Mouse (Mus musculus): Measurements from ENCODE around the gene Top1. TPM values are rescaled to one million over a fixed set of nuclear protein-coding genes. Genes with fewer than 3 reads are reported as not detected.

Gene Top1
- polyA plus RNA-seq, 1 experiment from 2014 or later, result 72.5 TPM

DNA sequence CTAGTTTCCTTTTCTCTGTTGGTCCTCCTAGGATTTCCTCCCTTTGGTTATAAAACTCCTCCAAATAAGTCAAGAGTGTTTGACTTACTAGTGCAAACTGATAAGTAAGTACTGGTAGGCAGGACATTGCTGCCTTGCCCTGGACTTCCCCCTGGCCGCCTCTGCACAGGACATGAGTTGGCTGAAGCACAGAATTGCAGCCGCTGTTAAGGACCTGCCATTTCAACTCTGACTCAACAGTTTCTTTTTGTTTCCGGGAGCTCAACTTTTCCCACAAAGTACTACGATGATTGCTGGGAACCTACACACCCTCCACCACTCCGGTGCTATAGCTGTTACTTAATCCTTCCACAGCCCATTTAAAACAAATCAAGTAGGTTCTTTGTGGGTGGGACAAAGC, 54.6 kb downstream of the Top1 start:
- Histone ChIP-seq H3K27ac (ENCODE audit: low read length) (peak overlapping the region; percentile 62; the same call in 1 of the 2 replicates), H3K36me3 (ENCODE audit: control insufficient read depth, insufficient read depth, low read length) (peaks cover 19% of the 10 kb centered on the region)
- WGBS, result 39% methylated on average over 5 of the region's 5 CpGs

DNA sequence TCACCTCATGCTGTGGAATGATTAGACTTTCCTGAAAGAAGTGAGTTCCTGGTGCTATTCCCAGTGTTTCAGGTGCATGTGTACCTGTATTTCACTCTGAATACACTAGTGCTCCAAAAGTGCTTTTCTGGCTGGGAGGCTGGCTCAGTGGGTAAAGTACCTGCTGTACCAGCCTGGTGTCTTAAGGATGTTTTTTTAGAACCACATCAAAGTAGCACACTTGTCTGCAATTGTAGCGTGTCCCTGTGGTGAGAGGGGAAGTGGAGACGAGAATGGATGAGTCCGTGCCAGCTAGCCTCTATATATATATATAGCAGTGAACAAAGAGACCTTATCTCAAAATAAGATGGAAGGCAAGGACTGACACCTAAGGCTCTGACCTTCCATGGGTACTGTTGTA, 55.9 kb downstream of the Top1 start:
- no peak overlapping the region for H3K9ac ChIP-seq (ENCODE audit: low read length)
- H3K4me3 ChIP-seq (ENCODE audit: low read length), result no peak overlapping the region
- ATAC-seq (ENCODE audit: low read depth), result no peak
- 51% methylated on average over 3 of the region's 3 CpGs for WGBS
- H3K36me3 ChIP-seq (ENCODE audit: control insufficient read depth, insufficient read depth, low read length), result peaks cover 21% of the 10 kb centered on the region
- H3K9me3 ChIP-seq (ENCODE audit: control insufficient read depth, low read length), result no peaks in the 10 kb centered on the region
- no peak overlapping the region for H3K4me2 ChIP-seq (ENCODE audit: low read depth, low read length)
- H3K27me3 ChIP-seq (ENCODE audit: control insufficient read depth, insufficient read depth, low read depth, low read length), result no peaks in the 10 kb centered on the region
- H3K27ac ChIP-seq (ENCODE audit: low read length), result no peak overlapping the region
- H3K4me1 ChIP-seq (replicated peaks; ENCODE audit: control insufficient read depth, insufficient read depth, low read length), result no peaks in the 10 kb centered on the region

More for the DNA sequence above, 54.6 kb downstream of the Top1 start:
- peak; percentile 97 for ATAC-seq (ENCODE audit: low read depth)
- Histone ChIP-seq H3K4me1 (replicated peaks; ENCODE audit: control insufficient read depth, insufficient read depth, low read length) (no peaks in the 10 kb centered on the region), H3K9ac (ENCODE audit: low read length) (no peak overlapping the region), H3K4me2 (ENCODE audit: low read depth, low read length) (no peak overlapping the region), H3K27me3 (ENCODE audit: control insufficient read depth, insufficient read depth, low read depth, low read length) (no peaks in the 10 kb centered on the region), H3K9me3 (ENCODE audit: control insufficient read depth, low read length) (no peaks in the 10 kb centered on the region), H3K4me3 (ENCODE audit: low read length) (no peak overlapping the region)

DNA sequence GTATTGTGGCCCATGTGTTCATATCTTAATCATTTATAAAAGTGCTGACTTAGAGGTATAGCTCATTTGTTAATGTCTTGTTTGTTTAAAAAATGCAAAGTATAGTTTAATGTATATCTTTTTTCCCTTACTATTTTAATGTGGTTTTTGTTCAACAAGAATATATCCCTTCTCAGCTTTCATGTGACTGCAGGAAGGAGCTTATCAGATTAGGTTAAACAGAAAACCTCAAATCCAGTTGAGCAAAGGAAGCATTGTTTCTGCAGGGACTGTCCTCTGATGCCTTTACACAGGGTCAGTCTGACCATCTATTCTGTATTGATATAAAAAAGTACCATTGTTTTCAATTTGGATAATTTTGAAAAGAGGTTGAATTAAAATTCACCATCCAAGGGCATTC, 57.1 kb downstream of the Top1 start:
- Histone ChIP-seq H3K4me2 (ENCODE audit: low read depth, low read length) (no peak overlapping the region), H3K27ac (ENCODE audit: low read length) (no peak overlapping the region), H3K4me1 (replicated peaks; ENCODE audit: control insufficient read depth, insufficient read depth, low read length) (no peaks in the 10 kb centered on the region), H3K9ac (ENCODE audit: low read length) (no peak overlapping the region), H3K4me3 (ENCODE audit: low read length) (no peak overlapping the region), H3K27me3 (ENCODE audit: control insufficient read depth, insufficient read depth, low read depth, low read length) (no peaks in the 10 kb centered on the region), H3K36me3 (ENCODE audit: control insufficient read depth, insufficient read depth, low read length) (peaks cover 25% of the 10 kb centered on the region), H3K9me3 (ENCODE audit: control insufficient read depth, low read length) (no peaks in the 10 kb centered on the region)
- no peak for ATAC-seq (ENCODE audit: low read depth)

DNA sequence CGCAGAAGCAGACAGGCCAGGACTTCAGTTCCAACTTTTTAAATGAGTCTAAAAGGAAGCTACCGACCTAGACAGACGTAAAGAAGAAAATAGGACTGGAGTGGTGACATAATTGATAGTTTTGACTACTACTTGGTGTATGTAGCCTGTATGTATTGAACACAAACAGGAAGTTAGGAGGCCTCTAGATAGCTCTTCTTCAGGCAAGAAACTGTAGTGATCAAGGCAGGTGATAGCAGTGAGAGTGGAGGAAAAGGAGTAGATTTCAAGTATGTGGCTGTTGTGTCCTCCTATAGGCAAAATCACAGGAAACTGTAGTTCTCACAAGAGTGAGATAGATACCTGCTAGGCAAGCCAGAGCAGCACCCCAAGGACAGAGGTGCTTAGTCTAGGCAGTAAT, 62.0 kb downstream of the Top1 start:
- peaks cover 37% of the 10 kb centered on the region for H3K36me3 ChIP-seq (ENCODE audit: control insufficient read depth, insufficient read depth, low read length)
- ATAC-seq (ENCODE audit: low read depth), result no peak
- no peak overlapping the region for H3K4me2 ChIP-seq (ENCODE audit: low read depth, low read length)
- H3K27ac ChIP-seq (ENCODE audit: low read length), result no peak overlapping the region
- no peaks in the 10 kb centered on the region for H3K4me1 ChIP-seq (replicated peaks; ENCODE audit: control insufficient read depth, insufficient read depth, low read length)
- H3K9ac ChIP-seq (ENCODE audit: low read length), result no peak overlapping the region
- 84% methylated on average over 3 of the region's 3 CpGs for WGBS
- no peaks in the 10 kb centered on the region for H3K9me3 ChIP-seq (ENCODE audit: control insufficient read depth, low read length)
- no peaks in the 10 kb centered on the region for H3K27me3 ChIP-seq (ENCODE audit: control insufficient read depth, insufficient read depth, low read depth, low read length)
- no peak overlapping the region for H3K4me3 ChIP-seq (ENCODE audit: low read length)

DNA sequence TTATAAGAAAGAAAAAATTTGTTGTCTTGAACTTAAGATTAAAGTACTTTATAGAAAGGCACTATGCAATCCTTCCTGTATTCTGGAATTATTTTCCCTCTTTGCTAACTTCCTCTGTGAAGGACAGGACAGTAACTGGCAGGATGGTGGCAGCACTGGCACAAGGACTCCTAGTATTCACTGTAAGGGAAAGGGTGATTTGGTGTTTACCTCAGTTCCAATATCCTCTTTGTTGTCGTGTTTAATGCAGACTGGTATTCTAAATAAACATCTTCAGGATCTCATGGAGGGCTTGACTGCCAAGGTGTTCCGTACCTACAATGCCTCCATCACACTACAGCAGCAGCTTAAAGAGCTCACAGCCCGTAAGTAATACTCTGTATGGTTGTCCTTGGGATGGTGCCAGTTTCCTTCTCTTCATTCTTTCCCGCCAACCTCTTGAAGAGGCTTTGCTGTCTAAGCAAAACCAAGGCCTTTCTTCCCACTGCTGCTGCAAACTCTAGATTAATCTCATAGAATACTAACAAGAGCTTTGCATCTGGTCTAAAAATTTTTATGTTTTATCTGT, 69.9 kb downstream of the Top1 start:
- whole genome bisulfite sequencing, result 63% methylated on average over 4 of the region's 4 CpGs
- H3K4me2 ChIP-seq (ENCODE audit: low read depth, low read length), result no peak overlapping the region
- peaks cover 44% of the 10 kb centered on the region for H3K36me3 ChIP-seq (ENCODE audit: control insufficient read depth, insufficient read depth, low read length)
- H3K27me3 ChIP-seq (ENCODE audit: control insufficient read depth, insufficient read depth, low read depth, low read length), result no peaks in the 10 kb centered on the region
- no peaks in the 10 kb centered on the region for H3K9me3 ChIP-seq (ENCODE audit: control insufficient read depth, low read length)
- peaks cover 5% of the 10 kb centered on the region for H3K4me1 ChIP-seq (replicated peaks; ENCODE audit: control insufficient read depth, insufficient read depth, low read length)
- no peak overlapping the region for H3K27ac ChIP-seq (ENCODE audit: low read length)
- no peak overlapping the region for H3K4me3 ChIP-seq (ENCODE audit: low read length)
- ATAC-seq (ENCODE audit: low read depth), result no peak
- H3K9ac ChIP-seq (ENCODE audit: low read length), result no peak overlapping the region

DNA sequence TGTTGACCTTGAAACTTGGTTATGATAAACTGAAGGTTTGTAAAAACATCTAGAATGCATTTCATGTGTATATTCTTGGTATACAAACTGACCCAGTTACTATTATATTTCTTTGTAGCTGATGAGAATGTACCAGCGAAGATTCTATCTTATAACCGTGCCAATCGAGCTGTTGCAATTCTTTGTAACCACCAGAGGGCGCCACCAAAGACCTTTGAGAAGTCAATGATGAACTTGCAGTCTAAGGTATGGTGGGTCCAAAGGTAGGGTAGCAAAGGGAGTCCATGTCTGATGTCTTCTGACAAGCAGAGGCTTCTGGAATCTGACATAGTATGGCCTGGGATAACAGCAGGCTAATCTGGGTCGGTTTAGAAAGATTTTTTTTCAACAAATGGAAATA, 71.6 kb downstream of the Top1 start:
- no peak overlapping the region for H3K4me3 ChIP-seq (ENCODE audit: low read length)
- no peaks in the 10 kb centered on the region for H3K27me3 ChIP-seq (ENCODE audit: control insufficient read depth, insufficient read depth, low read depth, low read length)
- H3K36me3 ChIP-seq (ENCODE audit: control insufficient read depth, insufficient read depth, low read length), result peaks cover 49% of the 10 kb centered on the region
- no peak overlapping the region for H3K9ac ChIP-seq (ENCODE audit: low read length)
- no peaks in the 10 kb centered on the region for H3K9me3 ChIP-seq (ENCODE audit: control insufficient read depth, low read length)
- 73% methylated on average over 5 of the region's 5 CpGs for WGBS
- H3K27ac ChIP-seq (ENCODE audit: low read length), result no peak overlapping the region
- H3K4me2 ChIP-seq (ENCODE audit: low read depth, low read length), result no peak overlapping the region
- peaks cover 5% of the 10 kb centered on the region for H3K4me1 ChIP-seq (replicated peaks; ENCODE audit: control insufficient read depth, insufficient read depth, low read length)
- no peak for ATAC-seq (ENCODE audit: low read depth)

DNA sequence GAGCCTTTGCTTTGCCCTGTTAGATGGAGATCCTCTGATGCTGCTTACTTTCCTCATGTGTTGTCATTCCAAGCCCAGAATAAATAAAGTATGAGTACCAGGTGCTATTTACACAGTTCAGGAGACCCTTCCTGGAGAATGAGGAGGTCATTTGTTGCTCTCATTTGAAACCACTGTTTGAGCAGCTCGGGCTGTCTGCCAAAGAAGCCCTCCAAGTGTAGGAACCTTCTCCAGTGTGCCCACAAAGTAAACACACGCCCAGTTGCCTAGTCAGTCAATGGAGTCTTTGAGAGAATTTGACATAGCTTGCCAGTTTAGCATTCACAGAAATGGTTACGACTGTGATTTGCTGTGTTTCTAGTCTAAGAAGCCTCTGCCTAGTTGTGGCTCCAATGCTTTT, 73.1 kb downstream of the Top1 start:
- H3K36me3 ChIP-seq (ENCODE audit: control insufficient read depth, insufficient read depth, low read length), result peaks cover 47% of the 10 kb centered on the region

DNA sequence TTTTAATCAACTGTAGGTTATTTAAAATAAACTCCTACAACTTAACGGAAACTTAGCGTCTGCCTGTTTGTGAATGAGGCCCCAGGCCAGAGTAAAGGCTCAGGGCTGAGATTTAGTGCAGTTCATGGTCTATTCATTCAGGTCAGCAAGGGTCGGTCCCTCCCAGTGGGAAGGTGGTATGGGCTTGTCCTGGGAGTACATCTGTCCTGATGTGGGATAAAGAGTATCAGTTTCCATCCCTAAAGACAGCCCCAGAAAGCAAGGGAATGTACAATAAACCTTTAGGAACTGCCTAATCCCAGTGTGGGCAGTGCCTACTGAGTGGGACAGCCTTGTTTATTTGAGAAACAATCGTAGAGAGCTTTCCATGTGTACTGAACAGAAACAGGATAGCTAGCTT, 77.0 kb downstream of the Top1 start:
- Histone ChIP-seq H3K36me3 (ENCODE audit: control insufficient read depth, insufficient read depth, low read length) (peaks cover 33% of the 10 kb centered on the region), H3K27ac (ENCODE audit: low read length) (no peak overlapping the region), H3K9ac (ENCODE audit: low read length) (no peak overlapping the region), H3K4me3 (ENCODE audit: low read length) (no peak overlapping the region), H3K27me3 (ENCODE audit: control insufficient read depth, insufficient read depth, low read depth, low read length) (no peaks in the 10 kb centered on the region), H3K4me1 (replicated peaks; ENCODE audit: control insufficient read depth, insufficient read depth, low read length) (peaks cover 10% of the 10 kb centered on the region), H3K9me3 (ENCODE audit: control insufficient read depth, low read length) (no peaks in the 10 kb centered on the region), H3K4me2 (ENCODE audit: low read depth, low read length) (no peak overlapping the region)
- ATAC-seq (ENCODE audit: low read depth), result no peak
- 77% methylated on average over 4 of the region's 4 CpGs for WGBS

More for the DNA sequence above, 73.1 kb downstream of the Top1 start:
- H3K4me1 ChIP-seq (replicated peaks; ENCODE audit: control insufficient read depth, insufficient read depth, low read length), result peaks cover 5% of the 10 kb centered on the region
- no peak overlapping the region for H3K4me2 ChIP-seq (ENCODE audit: low read depth, low read length)
- no peaks in the 10 kb centered on the region for H3K9me3 ChIP-seq (ENCODE audit: control insufficient read depth, low read length)
- H3K27me3 ChIP-seq (ENCODE audit: control insufficient read depth, insufficient read depth, low read depth, low read length), result no peaks in the 10 kb centered on the region
- no peak overlapping the region for H3K4me3 ChIP-seq (ENCODE audit: low read length)
- peak; percentile 96 for ATAC-seq (ENCODE audit: low read depth)
- no peak overlapping the region for H3K9ac ChIP-seq (ENCODE audit: low read length)
- H3K27ac ChIP-seq (ENCODE audit: low read length), result peak overlapping the region; percentile 80
- WGBS, result 66% methylated on average over 3 of the region's 3 CpGs

DNA sequence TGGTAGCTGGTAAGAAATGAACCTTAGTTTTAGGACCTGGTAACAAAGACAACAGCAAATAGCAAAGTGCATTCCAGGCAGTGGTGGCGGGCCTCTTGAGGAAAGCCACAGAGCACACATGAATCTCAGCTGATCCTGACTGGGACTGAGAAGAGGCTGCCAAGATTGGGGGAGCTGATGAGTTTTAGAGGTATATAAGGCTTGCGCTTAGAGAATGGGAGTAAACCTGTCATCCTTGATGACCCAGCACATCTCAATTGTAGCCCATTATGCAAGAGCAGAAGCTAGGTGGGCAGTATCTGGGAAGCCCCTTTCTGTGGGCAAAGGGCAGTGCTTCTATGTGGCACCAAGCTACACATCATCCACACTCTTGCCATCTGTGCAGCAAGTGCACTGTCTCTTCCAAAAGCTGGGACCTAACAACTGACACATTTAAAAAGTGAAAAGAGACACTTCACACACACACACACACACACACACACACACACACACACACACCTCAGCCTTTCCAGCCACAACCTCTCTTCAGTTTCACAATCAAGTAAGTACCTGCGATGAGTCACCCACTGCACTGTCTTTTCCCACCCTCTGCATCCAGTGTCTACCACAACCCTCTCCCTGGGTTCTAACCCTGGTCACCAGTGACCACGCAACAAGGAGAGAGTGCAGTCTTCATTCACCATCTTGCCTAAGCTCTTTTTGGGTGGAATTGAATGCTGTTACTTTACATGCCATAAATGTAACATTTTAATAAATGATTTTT, 78.1 kb downstream of the Top1 start:
- no peak for ATAC-seq (ENCODE audit: low read depth)
- no peak overlapping the region for H3K4me3 ChIP-seq (ENCODE audit: low read length)
- no peak overlapping the region for H3K27ac ChIP-seq (ENCODE audit: low read length)
- 78% methylated on average over 4 of the region's 4 CpGs for WGBS
- H3K27me3 ChIP-seq (ENCODE audit: control insufficient read depth, insufficient read depth, low read depth, low read length), result no peaks in the 10 kb centered on the region
- H3K4me2 ChIP-seq (ENCODE audit: low read depth, low read length), result no peak overlapping the region
- no peak overlapping the region for H3K9ac ChIP-seq (ENCODE audit: low read length)
- peaks cover 10% of the 10 kb centered on the region; the same call in 1 of the 2 replicates for H3K4me1 ChIP-seq (replicated peaks; ENCODE audit: control insufficient read depth, insufficient read depth, low read length)
- no peaks in the 10 kb centered on the region for H3K9me3 ChIP-seq (ENCODE audit: control insufficient read depth, low read length)
- H3K36me3 ChIP-seq (ENCODE audit: control insufficient read depth, insufficient read depth, low read length), result peaks cover 29% of the 10 kb centered on the region
